In genomic region chr5:113992339-113992831, GRCm38 (mm10) we compare ENCODE assay signal across 8 mouse cellular contexts. TPM values are rescaled to one million over a fixed set of nuclear protein-coding genes. Genes with fewer than 3 reads are reported as not detected.
A peak's percentile ranks its signal among the peaks of the same experiment; 100 is the strongest.
DNase-seq lines count a peak whose midpoint lies in the region; ATAC-seq and TF ChIP-seq lines count a peak whose summit lies in the region.

No protein-coding gene starts in this region.

- H3K9ac ChIP-seq in limb, embryonic 15.5 days = peak overlapping the region; percentile 85
- H3K9ac ChIP-seq in midbrain, embryonic 15.5 days = peak overlapping the region; percentile 89

- no peak for ATAC-seq in limb, embryonic 15.5 days (ENCODE audit: insufficient number of reproducible peaks, low FRiP score, low TSS enrichment, low read depth)
- no peak for ATAC-seq in midbrain, embryonic 15.5 days (replicated peaks)

- no peak for TF ChIP-seq CTCF in kidney, adult 2 months (conservative IDR thresholded peaks at IDR 0.05; ENCODE audit: insufficient read depth, insufficient read length, low read depth, low read length)

- no peaks in the 10 kb centered on the region for H3K27me3 ChIP-seq in kidney, adult 2 months (replicated peaks; ENCODE audit: control insufficient read depth, insufficient read depth, low read length)
- H3K27me3 ChIP-seq in embryonic facial prominence, embryonic 10.5 days (replicated peaks; ENCODE audit: low read depth, poor library complexity, severe bottlenecking) = no peaks in the 10 kb centered on the region
- no peaks in the 10 kb centered on the region for H3K27me3 ChIP-seq in limb, embryonic 15.5 days
- H3K27me3 ChIP-seq in midbrain, embryonic 15.5 days (replicated peaks) = no peaks in the 10 kb centered on the region

- 15% methylated on average over 12 of the region's 12 CpGs for WGBS in kidney, adult 2 months
- WGBS in embryonic facial prominence, embryonic 10.5 days = 32% methylated on average over 12 of the region's 12 CpGs
- 7% methylated on average over 12 of the region's 12 CpGs for WGBS in limb, embryonic 15.5 days
- 33% methylated on average over 12 of the region's 12 CpGs for WGBS in midbrain, embryonic 15.5 days

- peak; percentile 47 for DNase-seq in kidney, adult 2 months
- DNase-seq in kidney, adult 8-10 months = no peak
- no peak for DNase-seq in embryonic facial prominence, embryonic 10.5 days (ENCODE audit: low spot score)
- peak; percentile 59 to 61 for DNase-seq in heart, postnatal 10 days
- peak; percentile 67 for DNase-seq in thymus, postnatal 0 days (ENCODE audit: low spot score)
- no peak for DNase-seq in left cerebral cortex, postnatal 4 days

- peak overlapping the region; percentile 63 for H3K4me2 ChIP-seq in limb, embryonic 15.5 days
- peak overlapping the region; percentile 92 for H3K4me2 ChIP-seq in midbrain, embryonic 15.5 days

- H3K4me3 ChIP-seq in kidney, adult 2 months (ENCODE audit: insufficient read depth, low read depth, low read length) = peak overlapping the region; percentile 88
- peak overlapping the region; percentile 87 for H3K4me3 ChIP-seq in embryonic facial prominence, embryonic 10.5 days
- H3K4me3 ChIP-seq in limb, embryonic 15.5 days = peak overlapping the region; percentile 85
- peak overlapping the region; percentile 80 for H3K4me3 ChIP-seq in midbrain, embryonic 15.5 days

- intact Hi-C loops in heart, postnatal 10 days (cut with DNase I) = loop anchor here (2.0 to 5.0 kb wide), 2 partner anchors 16 to 110 kb away; no protein-coding TSS in a partner anchor
- intact Hi-C loops in left cerebral cortex, postnatal 4 days (cut with DNase I) = loop anchor here (5.0 kb wide), 1 partner anchor 440 kb away; no protein-coding TSS in a partner anchor

- peak overlapping the region; percentile 80 for H3K27ac ChIP-seq in kidney, adult 2 months (ENCODE audit: insufficient read depth, low read depth, low read length)
- peak overlapping the region; percentile 98 for H3K27ac ChIP-seq in embryonic facial prominence, embryonic 10.5 days (replicated peaks)
- peak overlapping the region; percentile 94 for H3K27ac ChIP-seq in limb, embryonic 15.5 days
- peak overlapping the region; percentile 96 for H3K27ac ChIP-seq in midbrain, embryonic 15.5 days

- no peak for TF ChIP-seq POLR2A in kidney, adult 2 months (IDR thresholded peaks at IDR 0.05; ENCODE audit: low read depth, low read length)

- H3K4me1 ChIP-seq in kidney, adult 2 months (ENCODE audit: control insufficient read depth, insufficient read depth, low read length) = peaks cover 13% of the 10 kb centered on the region; the same call in 1 of the 2 replicates
- H3K4me1 ChIP-seq in embryonic facial prominence, embryonic 10.5 days = peaks cover 48% of the 10 kb centered on the region
- H3K4me1 ChIP-seq in limb, embryonic 15.5 days = peaks cover 24% of the 10 kb centered on the region
- H3K4me1 ChIP-seq in midbrain, embryonic 15.5 days = peaks cover 43% of the 10 kb centered on the region

- no peaks in the 10 kb centered on the region for H3K36me3 ChIP-seq in kidney, adult 2 months (ENCODE audit: control insufficient read depth, insufficient read depth, low read length)
- H3K36me3 ChIP-seq in embryonic facial prominence, embryonic 10.5 days (replicated peaks) = peaks cover 21% of the 10 kb centered on the region
- H3K36me3 ChIP-seq in limb, embryonic 15.5 days = peaks cover 7% of the 10 kb centered on the region; the same call in 1 of the 2 replicates
- no peaks in the 10 kb centered on the region; the same call in 1 of the 2 replicates for H3K36me3 ChIP-seq in midbrain, embryonic 15.5 days (replicated peaks)

- H3K9me3 ChIP-seq in embryonic facial prominence, embryonic 10.5 days = no peaks in the 10 kb centered on the region
- no peaks in the 10 kb centered on the region for H3K9me3 ChIP-seq in limb, embryonic 15.5 days
- no peaks in the 10 kb centered on the region for H3K9me3 ChIP-seq in midbrain, embryonic 15.5 days

RNA-seq across cellular contexts. Expression of gene Ssh1, which starts 1.3 kb away (rescaled TPM):
- polyA plus RNA-seq in kidney, adult 2 months (2012; rRNA removed) = 11.3 and 12.1 TPM in 2 replicates
- polyA plus RNA-seq in embryonic facial prominence, embryonic 10.5 days (2016; fragmentation: Nextera tagmentation; extraction: Ambion mirVana) = 15.6 and 17.9 TPM in 2 replicates
- 10 to 100 TPM; 18.6 to 20.3 TPM for total RNA-seq in heart, postnatal 10 days (2021)
- polyA plus RNA-seq in limb, embryonic 15.5 days (2015; fragmentation: Nextera tagmentation; extraction: Ambion mirVana) = 10.3 and 13.2 TPM in 2 replicates
- polyA plus RNA-seq in midbrain, embryonic 15.5 days (2015; fragmentation: Nextera tagmentation; extraction: Ambion mirVana) = 11.7 and 15.1 TPM in 2 replicates
- 4.2 and 4.4 TPM in 2 replicates for polyA plus RNA-seq in thymus, postnatal 0 days (2015; fragmentation: Nextera tagmentation; extraction: Ambion mirVana)
- 10 to 100 TPM; 36.1 to 36.9 TPM for total RNA-seq in left cerebral cortex, postnatal 4 days (2021)

RNA-seq across cellular contexts. Expression of gene Dao, which starts 11.1 kb away (rescaled TPM):
- 369 and 376 TPM in 2 replicates for polyA plus RNA-seq in kidney, adult 2 months (2012; rRNA removed)
- not detected in 2 replicates for polyA plus RNA-seq in embryonic facial prominence, embryonic 10.5 days (2016; fragmentation: Nextera tagmentation; extraction: Ambion mirVana)
- total RNA-seq in heart, postnatal 10 days (2021) = not detected
- polyA plus RNA-seq in limb, embryonic 15.5 days (2015; fragmentation: Nextera tagmentation; extraction: Ambion mirVana) = not detected in 2 replicates
- polyA plus RNA-seq in midbrain, embryonic 15.5 days (2015; fragmentation: Nextera tagmentation; extraction: Ambion mirVana) = not detected in 2 replicates
- 0.08 and 0.16 TPM in 2 replicates for polyA plus RNA-seq in thymus, postnatal 0 days (2015; fragmentation: Nextera tagmentation; extraction: Ambion mirVana)
- not detected for total RNA-seq in left cerebral cortex, postnatal 4 days (2021)

Comparison
In these comparisons a context has a peak if more than half of its experiments do, and no peak if none do; other contexts are left out.
1. DNase-seq: peak in kidney, adult 2 months (single experiment), heart, postnatal 10 days (2 of 2) and thymus, postnatal 0 days (single experiment); none in kidney, adult 8-10 months (0 of 2), embryonic facial prominence, embryonic 10.5 days (single experiment) and left cerebral cortex, postnatal 4 days (single experiment).
2. RNA of gene Dao, which starts 11.1 kb away (polyA plus RNA-seq): 369 to 376 TPM in kidney, adult 2 months; 0.08 to 0.16 TPM in thymus, postnatal 0 days, not detected in limb, embryonic 15.5 days, not detected in embryonic facial prominence, embryonic 10.5 days and not detected in midbrain, embryonic 15.5 days; every median in the first group is over 100 times any median in the second.
3. Peak in every context shown above with its lines, with median percentiles within 50 percentile points of each other: H3K27ac ChIP-seq and H3K4me3 ChIP-seq.